Mouse (Mus musculus) stomach, postnatal 0 days (tissue): ENCODE measurements around the gene Slc4a7.
A peak's percentile ranks its signal among the peaks of the same experiment; 100 is the strongest.

Source experiments
- CTCF ChIP-seq: IDR thresholded peaks from 2 replicates; pipeline ENCODE4 v1.5.1; 2016; ENCODE audit warnings: antibody characterized with exemption, low read depth, mild to moderate bottlenecking, moderate library complexity
- EP300 ChIP-seq: optimal IDR thresholded peaks from 2 replicates; pipeline ENCODE3; 2016; ENCODE audit warnings: antibody characterized with exemption

DNA sequence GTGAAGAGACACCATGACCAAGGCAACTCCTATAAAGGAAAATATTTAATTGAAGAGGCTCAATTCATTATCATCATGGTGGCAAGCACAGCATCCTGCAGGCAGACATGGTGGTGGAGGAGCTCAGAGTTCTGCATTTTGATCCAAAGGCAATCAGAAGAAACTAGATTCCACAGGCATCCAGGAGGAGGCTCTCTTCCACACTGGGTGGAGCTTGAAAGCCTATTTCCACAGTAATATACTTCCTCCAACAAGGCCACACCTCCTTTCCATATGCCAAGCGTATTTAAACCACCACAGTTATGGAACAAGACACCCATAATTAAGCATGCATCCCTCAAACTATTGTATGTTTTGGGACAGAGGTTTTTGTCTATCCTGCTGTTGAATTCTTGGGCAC lies 84.9 kb downstream of the Slc4a7 start:
- TF ChIP-seq CTCF (0 out of 2 replicates have a peak, but pooled peaks have one; percentile 10), EP300 (no peak)
